Mouse (Mus musculus) kidney, embryonic 14.5 days (tissue): ENCODE results near the gene Mb. TPM values are rescaled to one million over a fixed set of nuclear protein-coding genes. Genes with fewer than 3 reads are reported as not detected.
A peak's percentile ranks its signal among the peaks of the same experiment; 100 is the strongest.

Experiments
- ATAC-seq: fragments of 200-750 bp; cut with Nextera tagmentation; 2 replicates; pipeline ENCODE4 v1.8.0; 2017; ENCODE audit warnings: moderate number of reproducible peaks, mild to moderate bottlenecking, moderate TSS enrichment, moderate library complexity; ENCODE audit not compliant: low FRiP score, low TSS enrichment
- H3K27ac ChIP-seq: fragments of 300-500 bp; sonication (generic); 2 replicates; pipeline ENCODE4 v1.5.1; 2014; ENCODE audit warnings: low read depth, mild to moderate bottlenecking, low read length, moderate library complexity, mixed read lengths
- H3K27me3 ChIP-seq: fragments of 300-500 bp; sonication (generic); 2 replicates; pipeline ENCODE4 v1.6.1; 2014; ENCODE audit warnings: mild to moderate bottlenecking, low read length; ENCODE audit not compliant: control insufficient read depth, insufficient read depth
- H3K36me3 ChIP-seq: fragments of 300-500 bp; sonication (generic); 2 replicates; pipeline ENCODE4 v1.6.1; 2014; ENCODE audit warnings: low read length, mixed read lengths; ENCODE audit not compliant: control insufficient read depth, insufficient read depth
- H3K4me1 ChIP-seq: fragments of 300-500 bp; sonication (generic); 2 replicates; pipeline ENCODE4 v1.6.1; 2014; ENCODE audit warnings: low read length, mixed read lengths; ENCODE audit not compliant: control insufficient read depth, insufficient read depth
- H3K4me2 ChIP-seq: fragments of 300-500 bp; sonication (generic); replicated peaks from 2 replicates; pipeline ENCODE4 v1.6.1; 2014; ENCODE audit warnings: low read depth, mild to moderate bottlenecking, low read length
- H3K4me3 ChIP-seq: fragments of 300-500 bp; sonication (generic); 2 replicates; pipeline ENCODE4 v1.5.1; 2014; ENCODE audit warnings: mild to moderate bottlenecking, low read length
- H3K9ac ChIP-seq: fragments of 300-500 bp; sonication (generic); 2 replicates; pipeline ENCODE4 v1.6.1; 2014; ENCODE audit warnings: low read depth, mild to moderate bottlenecking, low read length, moderate library complexity
- H3K9me3 ChIP-seq: fragments of 300-500 bp; sonication (generic); 2 replicates; pipeline ENCODE4 v1.6.1; 2016; ENCODE audit warnings: low read length; ENCODE audit not compliant: control insufficient read depth
- WGBS: fragments of 180-500 bp; shearing (Covaris S2); extraction: QIAGEN DNeasy Blood & Tissue Kit; methylation state at CpG from one replicate; pipeline ENCODE4 v1.1.7; 2014; 5-methylcytosine and 5-hydroxymethylcytosine counted together
- polyA plus RNA-seq: library from polyadenylated mRNA; unstranded; fragments of >200 nt; fragmentation: Nextera tagmentation; extraction: Ambion mirVana; gene quantifications from 2 replicates; pipeline ENCODE4 v1.2.1, GENCODE M21; 2014

Gene Mb
- polyA plus RNA-seq, 1 experiment from 2014 or later, result 0.60 TPM

DNA sequence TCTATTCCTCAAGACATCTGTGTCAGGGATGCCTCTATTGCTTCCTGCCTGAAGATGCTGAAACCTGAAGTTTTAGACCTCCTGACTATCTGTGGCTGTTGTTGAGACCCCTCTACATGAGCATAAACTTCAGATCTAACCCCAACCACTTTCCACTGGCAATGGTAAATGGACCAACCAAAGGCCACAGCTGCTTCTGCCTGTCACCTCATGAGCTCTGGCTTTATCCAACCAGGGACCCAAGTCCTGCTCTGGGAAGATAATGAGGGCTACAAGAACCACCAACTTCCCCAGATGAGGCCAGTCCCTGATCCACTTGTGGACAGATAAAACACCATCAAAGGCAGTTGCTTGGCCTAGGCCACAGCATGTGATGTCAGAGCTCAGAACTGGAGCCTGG is 32.6 kb downstream of the Mb start:
- Histone ChIP-seq H3K9me3 (no peaks in the 10 kb centered on the region), H3K36me3 (no peaks in the 10 kb centered on the region), H3K4me1 (peaks cover 13% of the 10 kb centered on the region), H3K4me2 (no peak overlapping the region), H3K4me3 (no peak overlapping the region), H3K9ac (no peak overlapping the region), H3K27me3 (no peaks in the 10 kb centered on the region), H3K27ac (no peak overlapping the region)
- no peak for ATAC-seq

DNA sequence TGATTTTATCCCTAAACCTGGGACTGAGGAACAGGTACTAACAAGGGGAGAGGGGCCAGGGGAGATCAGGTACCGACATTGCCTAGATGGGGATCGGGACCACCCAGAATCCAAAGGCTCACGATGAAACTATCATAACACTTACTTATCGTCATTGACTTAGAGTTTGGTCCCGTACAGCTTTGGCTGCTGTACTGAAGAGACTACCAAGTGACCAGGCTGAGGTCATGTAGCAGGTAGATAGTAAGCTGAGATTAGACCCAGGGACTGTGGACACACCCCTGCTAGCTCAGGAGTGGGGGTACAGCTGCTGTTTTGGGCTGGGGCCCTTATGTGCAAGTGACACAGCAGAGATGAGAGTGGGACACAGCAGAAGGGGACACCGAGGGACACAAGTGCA is 34.0 kb downstream of the Mb start:
- Histone ChIP-seq H3K4me3 (no peak overlapping the region), H3K9ac (no peak overlapping the region), H3K36me3 (no peaks in the 10 kb centered on the region), H3K9me3 (no peaks in the 10 kb centered on the region), H3K4me1 (peaks cover 13% of the 10 kb centered on the region), H3K27ac (no peak overlapping the region), H3K4me2 (no peak overlapping the region), H3K27me3 (no peaks in the 10 kb centered on the region)
- 96% methylated on average over 6 of the region's 6 CpGs for WGBS
- no peak for ATAC-seq

DNA sequence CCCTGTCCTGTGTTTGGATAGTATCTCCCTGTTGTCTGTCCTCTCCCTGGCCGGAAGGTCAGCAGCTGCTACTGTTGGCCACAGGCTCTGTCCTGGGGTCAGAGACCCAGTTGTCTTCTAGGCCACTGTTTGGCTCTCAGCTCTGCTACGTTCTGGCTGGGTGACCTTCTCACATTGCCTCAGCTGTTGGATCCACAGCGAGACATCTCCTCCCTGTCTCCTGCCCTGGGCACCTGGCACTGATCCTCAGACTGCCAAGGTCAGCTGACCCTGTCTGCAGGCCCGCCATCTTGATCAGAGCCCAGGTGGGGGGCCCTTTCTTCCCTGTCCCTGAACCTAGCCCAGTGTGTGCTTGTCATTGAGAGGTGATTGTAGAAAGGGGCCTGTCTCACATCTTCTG is 35.5 kb downstream of the Mb start:
- Histone ChIP-seq H3K27me3 (no peaks in the 10 kb centered on the region), H3K4me1 (peaks cover 13% of the 10 kb centered on the region), H3K36me3 (no peaks in the 10 kb centered on the region), H3K4me3 (no peak overlapping the region), H3K9ac (no peak overlapping the region), H3K9me3 (no peaks in the 10 kb centered on the region), H3K27ac (peak overlapping the region; percentile 47; the same call in 1 of the 2 replicates), H3K4me2 (no peak overlapping the region)
- no peak for ATAC-seq
- WGBS, result 37% methylated on average over 4 of the region's 4 CpGs

DNA sequence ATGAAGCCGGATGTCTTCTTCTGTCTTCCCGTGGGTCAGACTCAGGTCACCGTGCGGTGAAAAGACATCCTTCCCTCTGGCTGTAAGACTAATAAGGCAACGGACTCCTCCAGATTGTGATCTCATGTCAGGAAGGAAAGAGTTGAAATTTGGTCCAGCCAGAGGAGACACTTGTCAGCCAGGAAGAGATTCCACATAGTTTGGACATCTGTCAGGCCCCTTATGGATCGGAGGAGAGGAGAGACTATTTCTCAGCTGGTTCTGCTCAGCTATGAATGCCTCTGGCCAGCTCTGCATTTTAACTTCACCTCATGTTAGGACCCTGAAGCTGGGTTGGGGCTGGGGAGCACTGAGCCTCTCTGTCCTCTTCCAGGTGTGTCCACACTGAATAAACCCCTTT is 36.0 kb downstream of the Mb start:
- no peak overlapping the region for H3K9ac ChIP-seq
- 31% methylated on average over 6 of the region's 6 CpGs for WGBS
- H3K36me3 ChIP-seq, result no peaks in the 10 kb centered on the region
- no peak overlapping the region for H3K4me3 ChIP-seq
- H3K4me1 ChIP-seq, result peaks cover 13% of the 10 kb centered on the region
- no peak for ATAC-seq
- no peak overlapping the region for H3K4me2 ChIP-seq
- H3K9me3 ChIP-seq, result no peaks in the 10 kb centered on the region
- H3K27ac ChIP-seq, result peak overlapping the region; percentile 47; the same call in 1 of the 2 replicates
- H3K27me3 ChIP-seq, result no peaks in the 10 kb centered on the region

DNA sequence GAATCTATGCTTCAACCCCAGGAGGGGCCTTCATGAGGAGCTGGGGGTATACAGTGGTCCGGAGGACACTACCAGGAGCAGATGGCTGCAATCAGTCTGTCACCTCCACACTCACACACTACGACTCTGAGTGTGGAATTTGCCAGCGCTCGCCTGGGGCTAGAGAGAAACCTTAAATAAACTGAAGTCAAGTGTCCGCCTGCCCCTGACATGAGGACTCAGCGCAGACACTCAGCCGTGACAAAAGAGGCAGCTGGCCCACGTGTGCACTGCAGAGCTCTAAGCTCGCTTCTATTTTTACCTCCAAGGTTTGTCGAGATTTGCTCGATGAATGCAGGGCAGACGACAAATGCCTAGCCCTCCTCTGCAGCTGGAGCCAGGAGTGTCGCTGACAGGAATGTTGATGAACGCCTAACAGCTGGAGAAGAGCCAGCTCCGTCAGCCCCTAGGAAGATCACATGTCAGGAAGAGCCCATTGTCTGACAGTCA is 36.7 kb downstream of the Mb start:
- H3K36me3 ChIP-seq, result no peaks in the 10 kb centered on the region
- WGBS, result 3% methylated on average over 15 of the region's 15 CpGs
- ATAC-seq, result peak; percentile 73
- no peak overlapping the region for H3K4me3 ChIP-seq
- peaks cover 13% of the 10 kb centered on the region for H3K4me1 ChIP-seq
- H3K9ac ChIP-seq, result no peak overlapping the region
- H3K27ac ChIP-seq, result peak overlapping the region; percentile 34; the same call in 1 of the 2 replicates
- no peaks in the 10 kb centered on the region for H3K27me3 ChIP-seq
- peak overlapping the region; percentile 21 for H3K4me2 ChIP-seq
- H3K9me3 ChIP-seq, result no peaks in the 10 kb centered on the region

DNA sequence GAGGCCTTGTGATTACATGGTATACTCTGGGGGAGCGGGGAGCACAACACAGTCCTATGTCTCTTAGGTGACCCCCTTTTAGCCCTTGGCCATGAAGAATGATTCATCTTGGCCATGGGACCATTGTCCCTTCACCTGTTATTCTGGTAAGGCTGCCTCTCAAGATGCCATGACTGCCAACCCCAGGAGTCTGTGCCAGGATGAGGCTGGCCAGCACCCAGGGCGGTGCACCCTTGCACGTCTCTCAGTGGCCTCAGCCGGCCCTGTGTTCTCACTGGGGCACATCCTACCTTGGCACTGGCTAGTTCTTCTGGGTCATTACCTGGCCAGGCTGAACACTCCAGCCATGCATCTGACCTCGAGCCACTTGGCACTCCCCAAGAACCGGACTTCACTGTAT is 41.6 kb downstream of the Mb start:
- Histone ChIP-seq H3K4me3 (no peak overlapping the region), H3K9ac (no peak overlapping the region), H3K27me3 (no peaks in the 10 kb centered on the region), H3K27ac (no peak overlapping the region), H3K9me3 (no peaks in the 10 kb centered on the region), H3K4me2 (no peak overlapping the region), H3K4me1 (peaks cover 5% of the 10 kb centered on the region), H3K36me3 (no peaks in the 10 kb centered on the region)
- ATAC-seq, result no peak
- WGBS, result 95% methylated on average over 6 of the region's 6 CpGs

DNA sequence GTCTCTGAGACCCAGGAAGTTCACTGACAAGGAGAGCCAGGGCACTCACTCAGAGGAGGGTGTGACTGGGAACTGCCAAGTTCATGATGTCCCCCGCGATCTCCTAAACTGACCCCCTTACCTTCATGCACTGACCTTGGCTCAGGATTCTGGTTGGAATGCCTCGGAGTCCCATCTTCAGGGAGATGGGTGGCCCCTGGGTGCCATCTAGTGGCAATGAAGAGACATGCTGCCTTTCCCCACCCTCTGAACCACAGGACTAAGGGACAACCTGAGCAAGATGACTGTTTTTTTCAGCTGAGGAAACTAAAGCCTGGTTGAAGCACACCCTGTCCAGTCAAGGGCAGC is 46.6 kb downstream of the Mb start:
- Histone ChIP-seq H3K9ac (no peak overlapping the region), H3K36me3 (no peaks in the 10 kb centered on the region), H3K27me3 (0 out of 2 replicates have a peak, but pooled peaks cover 3% of the 10 kb centered on the region), H3K4me1 (no peaks in the 10 kb centered on the region), H3K27ac (no peak overlapping the region), H3K9me3 (no peaks in the 10 kb centered on the region), H3K4me2 (no peak overlapping the region), H3K4me3 (no peak overlapping the region)
- no peak for ATAC-seq
- 8% methylated on average over 3 of the region's 3 CpGs for WGBS

DNA sequence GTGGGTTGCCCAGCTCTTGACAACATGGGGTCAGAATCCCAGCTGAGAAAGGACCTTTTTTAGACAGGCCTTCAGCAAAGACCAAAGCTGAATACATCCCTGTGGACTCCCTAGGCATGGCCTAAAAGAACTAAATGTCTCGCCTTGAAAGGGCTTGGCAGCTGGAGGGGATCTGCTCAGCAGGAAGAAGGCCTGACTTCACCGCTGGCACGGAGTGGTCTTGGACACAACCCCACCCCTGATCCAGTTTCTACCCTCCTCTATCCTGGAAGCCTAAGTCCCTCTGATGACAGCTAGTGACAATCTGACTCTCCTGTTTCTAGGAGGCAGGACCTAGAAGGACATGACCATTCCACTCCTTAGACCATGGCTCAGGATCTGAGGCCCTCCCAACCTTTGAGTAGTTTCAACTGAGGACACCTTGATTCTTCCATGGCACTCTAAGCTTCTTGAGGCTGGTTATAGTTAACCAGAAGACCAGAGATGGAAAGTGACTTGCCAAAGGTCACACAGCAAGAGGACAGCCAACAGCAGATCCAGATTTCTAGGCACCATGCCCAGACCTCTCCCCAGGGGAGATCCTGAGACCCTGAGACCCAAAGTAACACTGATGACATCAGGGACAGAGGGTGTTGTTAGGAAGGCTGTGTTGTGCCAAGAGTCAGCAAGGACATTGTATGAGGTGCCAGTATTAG is 47.1 kb downstream of the Mb start:
- no peak overlapping the region for H3K4me3 ChIP-seq
- no peak overlapping the region for H3K9ac ChIP-seq
- H3K27me3 ChIP-seq, result 0 out of 2 replicates have a peak, but pooled peaks cover 3% of the 10 kb centered on the region
- no peaks in the 10 kb centered on the region for H3K9me3 ChIP-seq
- no peaks in the 10 kb centered on the region for H3K36me3 ChIP-seq
- H3K4me1 ChIP-seq, result no peaks in the 10 kb centered on the region
- no peak overlapping the region for H3K4me2 ChIP-seq
- 77% methylated on average over 3 of the region's 3 CpGs for WGBS
- no peak overlapping the region for H3K27ac ChIP-seq
- no peak for ATAC-seq

DNA sequence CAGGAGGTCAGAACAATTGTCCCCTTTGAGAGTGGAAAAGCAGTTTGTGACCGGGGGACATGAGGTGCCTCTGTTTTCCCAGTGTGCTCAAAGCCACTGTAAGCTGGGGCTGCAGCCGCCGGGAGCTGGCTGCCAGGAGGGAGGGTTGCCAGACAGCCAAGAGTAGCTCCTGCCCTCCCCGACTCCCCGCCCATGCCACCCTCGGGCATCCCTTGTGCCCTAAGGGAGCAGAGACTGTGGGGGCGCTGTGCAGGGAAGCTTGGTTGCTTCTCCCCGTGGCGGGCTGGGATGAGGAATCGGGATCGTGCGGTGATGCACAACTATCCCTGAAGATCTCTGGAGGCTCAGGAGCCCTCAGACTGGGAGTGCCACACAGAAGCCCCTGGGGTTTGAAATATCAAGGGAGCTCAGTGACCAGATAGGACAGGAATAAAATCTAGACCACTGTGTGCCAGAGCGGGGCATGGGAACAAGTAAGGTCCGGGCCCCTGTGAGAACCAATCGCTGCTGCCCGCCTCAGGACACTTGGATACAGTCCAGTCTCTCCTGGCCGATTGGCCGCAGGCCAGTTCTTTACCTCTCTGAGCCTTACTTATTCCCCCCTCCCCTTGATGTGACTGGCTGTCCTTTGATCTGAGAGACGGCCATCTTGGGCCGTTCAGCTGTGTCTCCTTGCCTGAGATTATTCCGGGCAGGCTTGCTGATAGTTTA is 51.4 kb downstream of the Mb start:
- no peaks in the 10 kb centered on the region for H3K36me3 ChIP-seq
- ATAC-seq, result no peak
- H3K27me3 ChIP-seq, result 0 out of 2 replicates have a peak, but pooled peaks cover 3% of the 10 kb centered on the region
- no peak overlapping the region for H3K4me3 ChIP-seq
- H3K9ac ChIP-seq, result no peak overlapping the region
- no peaks in the 10 kb centered on the region for H3K4me1 ChIP-seq
- 52% methylated on average over 21 of the region's 21 CpGs for WGBS
- H3K9me3 ChIP-seq, result no peaks in the 10 kb centered on the region
- 0 out of 2 replicates have a peak overlapping the region, but pooled peaks have one; percentile 10 for H3K4me2 ChIP-seq
- H3K27ac ChIP-seq, result no peak overlapping the region
